Mouse (Mus musculus) embryonic facial prominence, embryonic 14.5 days (tissue): ENCODE data around the gene Sema6c. TPM values are rescaled to one million over a fixed set of nuclear protein-coding genes. Genes with fewer than 3 reads are reported as not detected.

Source experiments
- ATAC-seq: fragments of 200-750 bp; cut with Nextera tagmentation; 2 replicates; pipeline ENCODE4 v1.8.0; 2017; ENCODE audit warnings: low read depth, moderate number of reproducible peaks, moderate TSS enrichment
- DNase-seq: peaks from one replicate; pipeline ENCODE4 v3.0.0-alpha.2; 2015; ENCODE audit warnings: low spot score
- H3K27ac ChIP-seq: fragments of 300-500 bp; sonication (generic); replicated peaks from 2 replicates; pipeline ENCODE4 v1.5.1; 2014; ENCODE audit warnings: low read depth, mild to moderate bottlenecking, low read length, moderate library complexity
- H3K27me3 ChIP-seq: fragments of 300-500 bp; sonication (generic); replicated peaks from 2 replicates; pipeline ENCODE4 v1.6.1; 2014; ENCODE audit warnings: low read length; ENCODE audit not compliant: control insufficient read depth, insufficient read depth
- H3K36me3 ChIP-seq: fragments of 300-500 bp; sonication (generic); 2 replicates; pipeline ENCODE4 v1.6.1; 2014; ENCODE audit warnings: low read length, mixed read lengths; ENCODE audit not compliant: control insufficient read depth, insufficient read depth
- H3K4me1 ChIP-seq: fragments of 300-500 bp; sonication (generic); 2 replicates; pipeline ENCODE4 v1.6.1; 2014; ENCODE audit warnings: antibody characterized with exemption, low read length; ENCODE audit not compliant: control insufficient read depth, insufficient read depth
- H3K4me2 ChIP-seq: fragments of 300-500 bp; sonication (generic); 2 replicates; pipeline ENCODE4 v1.6.1; 2014; ENCODE audit warnings: low read depth, mild to moderate bottlenecking, low read length, moderate library complexity, mixed read lengths
- H3K4me3 ChIP-seq: fragments of 300-500 bp; sonication (generic); 2 replicates; pipeline ENCODE4 v1.5.1; 2014; ENCODE audit warnings: low read depth, mild to moderate bottlenecking, low read length
- H3K9ac ChIP-seq: fragments of 300-500 bp; sonication (generic); 2 replicates; pipeline ENCODE4 v1.6.1; 2014; ENCODE audit warnings: low read depth, mild to moderate bottlenecking, low read length, moderate library complexity, mixed read lengths
- H3K9me3 ChIP-seq: fragments of 300-500 bp; sonication (generic); 2 replicates; pipeline ENCODE4 v1.6.1; 2016; ENCODE audit warnings: low read length; ENCODE audit not compliant: control insufficient read depth
- WGBS: fragments of 180-500 bp; shearing (Covaris S2); extraction: QIAGEN DNeasy Blood & Tissue Kit; methylation state at CpG from one replicate; pipeline ENCODE4 v1.1.7; 2014; 5-methylcytosine and 5-hydroxymethylcytosine counted together
- polyA plus RNA-seq: library from polyadenylated mRNA; unstranded; fragments of >200 nt; fragmentation: Nextera tagmentation; extraction: Ambion mirVana; gene quantifications from 2 replicates; pipeline ENCODE4 v1.2.1, GENCODE M21; 2014

Gene Sema6c
- polyA plus RNA-seq, 1 experiment from 2014 or later, result 14.4 TPM

DNA sequence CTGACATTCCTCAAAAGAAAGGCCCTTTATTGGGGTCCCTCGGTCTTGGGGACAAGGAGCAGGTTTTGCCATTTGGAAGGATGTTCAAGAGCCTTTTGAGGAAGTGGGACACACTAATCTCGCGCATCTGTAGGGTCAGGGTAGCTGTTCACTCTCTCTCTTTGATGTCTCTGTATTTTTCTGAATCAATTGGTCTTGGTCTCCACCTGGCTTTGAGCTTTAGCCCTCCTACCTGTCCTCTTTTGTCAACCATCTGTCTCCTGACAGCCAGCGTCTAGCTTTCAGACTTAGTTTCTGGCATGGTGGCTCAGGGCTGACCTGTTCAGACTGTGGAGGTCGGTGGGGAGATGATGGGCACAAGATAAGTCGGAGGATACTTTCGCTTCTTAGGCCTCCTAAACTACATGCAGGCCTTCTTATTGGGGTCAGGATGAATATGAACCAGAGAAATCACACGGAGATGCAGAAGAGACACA lies 708 bp upstream of the Sema6c start:
- peaks cover 5% of the 10 kb centered on the region; the same call in 1 of the 2 replicates for H3K36me3 ChIP-seq
- no peak for ATAC-seq
- H3K9me3 ChIP-seq, result no peaks in the 10 kb centered on the region
- H3K9ac ChIP-seq, result peak overlapping the region; percentile 55
- H3K4me3 ChIP-seq, result peak overlapping the region; percentile 63
- no peaks in the 10 kb centered on the region for H3K27me3 ChIP-seq
- DNase-seq, result no peak
- H3K4me2 ChIP-seq, result peak overlapping the region; percentile 84
- no peak overlapping the region for H3K27ac ChIP-seq
- H3K4me1 ChIP-seq, result peaks cover 21% of the 10 kb centered on the region
- 17% methylated on average over 8 of the region's 8 CpGs for WGBS

DNA sequence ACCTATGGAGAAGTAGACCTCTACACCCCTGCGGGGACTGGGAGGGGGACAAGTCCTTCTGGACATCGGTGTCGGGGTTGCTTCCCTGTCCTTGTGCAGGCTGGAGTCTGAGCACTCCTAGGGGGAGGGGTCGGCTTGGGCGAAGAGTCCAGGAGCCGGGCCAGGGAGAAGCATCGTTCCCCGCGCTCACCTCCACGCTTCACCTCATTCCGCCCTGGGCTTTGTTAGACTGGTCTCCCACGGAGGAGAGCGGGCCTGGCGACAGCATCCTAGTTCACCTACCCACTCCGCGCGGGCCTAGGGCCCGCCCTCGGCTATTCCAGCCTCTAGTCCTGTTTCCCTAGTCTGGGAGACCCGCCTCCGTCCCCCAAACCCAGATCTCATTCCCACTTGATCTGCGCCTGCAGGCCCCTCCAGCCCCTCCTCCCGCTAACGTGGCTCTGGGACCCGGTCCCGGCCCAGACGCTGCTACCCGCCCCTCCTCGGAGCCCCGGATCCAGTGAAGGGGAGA lies 839 bp downstream of the Sema6c start:
- H3K9me3 ChIP-seq, result no peaks in the 10 kb centered on the region
- peak overlapping the region; percentile 70 for H3K9ac ChIP-seq
- no peaks in the 10 kb centered on the region for H3K27me3 ChIP-seq
- H3K27ac ChIP-seq, result peak overlapping the region; percentile 50; the same call in 1 of the 2 replicates
- H3K4me3 ChIP-seq, result peak overlapping the region; percentile 63
- peaks cover 21% of the 10 kb centered on the region for H3K4me1 ChIP-seq
- peak overlapping the region; percentile 84 for H3K4me2 ChIP-seq
- peaks cover 17% of the 10 kb centered on the region for H3K36me3 ChIP-seq
- ATAC-seq, result peak; percentile 1
- WGBS, result under 1% methylated on average over 27 of the region's 30 CpGs
- DNase-seq, result peak; percentile 76

DNA sequence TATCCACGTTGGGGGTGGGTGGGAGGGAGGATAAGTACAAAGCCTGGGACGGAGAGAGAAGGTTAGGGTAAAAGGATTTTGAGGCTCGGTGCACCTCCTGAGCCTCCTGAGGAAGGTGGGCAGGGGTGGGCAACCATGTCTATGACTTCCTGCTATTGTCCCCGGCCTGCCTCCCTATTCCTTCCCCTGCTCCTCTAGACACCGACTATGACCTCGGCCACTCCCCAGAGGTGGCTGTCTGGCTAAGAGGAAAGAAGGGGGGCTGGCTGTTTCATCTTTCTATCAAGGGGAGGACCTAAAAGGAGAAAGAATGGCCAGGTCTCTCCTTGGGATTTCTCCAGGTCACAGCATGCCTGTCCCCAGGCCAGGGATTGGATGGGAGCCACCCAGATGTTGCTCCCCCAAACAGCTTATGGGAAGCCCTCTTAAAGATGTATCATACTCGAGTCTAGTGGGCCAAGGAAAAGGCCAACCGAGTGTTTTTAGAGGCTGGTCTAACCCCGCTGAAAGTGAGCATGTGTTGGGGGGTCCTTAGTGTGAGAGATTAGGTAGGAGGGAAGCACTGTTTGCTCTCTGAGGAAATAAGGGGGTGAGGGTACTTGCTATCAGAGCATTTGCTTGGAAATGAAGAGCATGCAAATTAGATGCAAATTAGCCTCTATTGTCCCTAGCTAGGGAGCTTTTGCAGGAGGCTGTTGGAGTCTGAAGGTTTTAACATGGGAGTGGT lies 1.5 kb downstream of the Sema6c start:
- DNase-seq (peak; percentile 40), ATAC-seq (no peak)
- peak overlapping the region; percentile 50 for H3K27ac ChIP-seq
- H3K27me3 ChIP-seq, result no peaks in the 10 kb centered on the region
- peak overlapping the region; percentile 63 for H3K4me3 ChIP-seq
- 6% methylated on average over 9 of the region's 9 CpGs for WGBS
- H3K36me3 ChIP-seq, result peaks cover 22% of the 10 kb centered on the region
- H3K4me1 ChIP-seq, result peaks cover 21% of the 10 kb centered on the region
- H3K9me3 ChIP-seq, result no peaks in the 10 kb centered on the region
- H3K9ac ChIP-seq, result peak overlapping the region; percentile 70
- H3K4me2 ChIP-seq, result peak overlapping the region; percentile 84

DNA sequence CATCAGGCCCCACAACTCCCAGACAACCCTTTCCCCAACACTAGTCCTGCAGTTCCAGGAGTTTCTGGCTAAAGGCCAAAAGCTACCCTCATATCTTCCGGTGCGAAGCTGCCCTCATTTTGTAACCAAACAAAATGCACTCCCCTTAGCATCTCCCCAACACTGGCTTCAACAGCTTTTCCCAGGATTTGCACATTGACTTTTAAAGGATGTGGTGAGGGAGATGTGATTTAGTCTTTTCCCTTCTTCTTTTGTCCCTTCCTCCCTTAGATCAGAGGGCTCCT lies 2.0 kb downstream of the Sema6c start:
- 41% methylated on average over 2 of the region's 2 CpGs for WGBS
- H3K4me3 ChIP-seq, result peak overlapping the region; percentile 63
- peak overlapping the region; percentile 70 for H3K9ac ChIP-seq
- H3K27me3 ChIP-seq, result no peaks in the 10 kb centered on the region
- H3K4me2 ChIP-seq, result peak overlapping the region; percentile 84
- DNase-seq (no peak), ATAC-seq (no peak)
- H3K36me3 ChIP-seq, result peaks cover 27% of the 10 kb centered on the region
- 0 out of 2 replicates have a peak overlapping the region, but pooled peaks have one; percentile 4 for H3K27ac ChIP-seq
- H3K4me1 ChIP-seq, result peaks cover 21% of the 10 kb centered on the region
- no peaks in the 10 kb centered on the region for H3K9me3 ChIP-seq

DNA sequence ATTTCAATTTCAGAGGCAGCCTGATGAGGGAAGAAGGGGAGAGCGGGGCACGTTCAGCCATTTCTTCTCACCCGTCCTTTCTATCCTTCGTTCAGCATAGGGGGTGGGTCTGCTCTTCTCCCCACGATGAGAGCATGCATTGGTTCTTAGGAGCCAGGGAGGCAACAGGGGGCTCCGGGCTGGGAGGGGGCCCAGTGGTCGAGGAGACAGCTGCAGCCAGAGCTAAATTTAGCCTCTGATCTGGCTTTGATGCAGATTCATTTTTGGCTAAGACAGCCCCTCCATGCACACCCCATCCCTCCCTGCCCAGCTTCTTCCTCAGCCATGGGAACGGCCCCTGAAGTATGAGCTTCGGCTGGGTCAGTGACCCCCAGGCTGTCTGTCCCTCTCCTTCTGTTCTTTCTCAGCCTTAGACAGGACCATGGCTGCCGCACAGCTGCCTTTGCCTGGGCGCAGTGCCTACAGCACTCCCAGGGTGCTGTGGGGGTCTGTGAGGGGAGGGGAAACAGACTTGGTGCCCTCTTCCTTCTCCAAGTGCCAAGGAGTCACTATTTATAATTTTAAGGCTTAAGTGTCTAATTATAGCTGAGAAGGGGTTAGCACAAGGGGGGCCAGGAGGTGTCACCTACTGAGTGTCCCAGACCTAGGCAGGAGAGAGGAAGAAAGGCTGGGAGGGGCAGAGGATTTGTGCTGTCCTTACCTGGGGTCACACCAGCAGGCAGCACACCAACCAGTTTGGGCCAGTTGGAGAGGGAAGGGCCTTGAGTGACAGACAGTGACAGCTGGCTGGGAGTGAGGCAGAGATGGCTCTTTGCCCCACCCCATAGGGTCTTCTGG lies 3.4 kb downstream of the Sema6c start:
- Histone ChIP-seq H3K27me3 (no peaks in the 10 kb centered on the region), H3K4me3 (no peak overlapping the region), H3K4me2 (peak overlapping the region; percentile 84), H3K27ac (peak overlapping the region; percentile 13; the same call in 1 of the 2 replicates), H3K9me3 (no peaks in the 10 kb centered on the region), H3K9ac (peak overlapping the region; percentile 25; the same call in 1 of the 2 replicates), H3K36me3 (peaks cover 41% of the 10 kb centered on the region), H3K4me1 (peaks cover 21% of the 10 kb centered on the region)
- 51% methylated on average over 11 of the region's 11 CpGs for WGBS
- DNase-seq (peak; percentile 58), ATAC-seq (no peak)

DNA sequence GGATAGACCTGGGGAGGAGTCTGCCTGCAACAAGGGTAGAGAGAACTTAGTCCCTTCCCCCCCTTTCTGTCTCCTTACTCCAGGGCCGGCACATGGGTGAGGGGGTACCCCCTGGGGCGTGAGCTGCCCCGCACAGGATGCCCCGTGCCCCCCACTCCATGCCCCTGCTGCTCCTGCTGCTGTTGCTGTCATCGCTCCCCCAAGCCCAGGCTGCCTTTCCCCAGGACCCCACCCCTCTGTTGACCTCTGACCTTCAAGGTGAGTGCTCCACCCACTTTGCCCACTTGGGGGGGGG lies 3.9 kb downstream of the Sema6c start:
- WGBS, result 70% methylated on average over 3 of the region's 5 CpGs
- H3K9ac ChIP-seq, result no peak overlapping the region
- DNase-seq (no peak), ATAC-seq (no peak)
- no peaks in the 10 kb centered on the region for H3K9me3 ChIP-seq
- H3K4me3 ChIP-seq, result no peak overlapping the region
- peak overlapping the region; percentile 15; the same call in 1 of the 2 replicates for H3K4me2 ChIP-seq
- H3K36me3 ChIP-seq, result peaks cover 46% of the 10 kb centered on the region
- H3K27me3 ChIP-seq, result no peaks in the 10 kb centered on the region
- no peak overlapping the region for H3K27ac ChIP-seq
- H3K4me1 ChIP-seq, result peaks cover 21% of the 10 kb centered on the region

DNA sequence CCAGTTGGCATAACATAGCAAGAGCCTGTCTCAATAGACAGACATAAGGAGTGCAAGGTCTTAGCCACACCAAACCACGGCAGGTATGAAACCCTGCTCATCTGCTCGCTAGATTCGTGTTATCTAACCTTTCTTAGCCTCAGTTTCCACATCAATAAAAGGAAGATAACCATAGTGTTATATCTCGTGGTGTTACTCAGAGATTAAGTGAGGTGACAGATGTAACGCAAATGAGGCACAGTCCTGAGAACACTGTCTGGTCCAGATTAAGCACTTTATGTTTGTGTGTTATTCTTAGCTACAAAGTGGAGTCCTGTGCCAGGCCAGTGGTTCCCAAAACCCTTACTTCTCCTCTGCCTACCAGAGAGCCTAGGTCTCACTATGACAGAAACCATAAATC lies 4.6 kb downstream of the Sema6c start:
- peaks cover 21% of the 10 kb centered on the region for H3K4me1 ChIP-seq
- H3K36me3 ChIP-seq, result peaks cover 53% of the 10 kb centered on the region
- ATAC-seq (no peak), DNase-seq (no peak)
- no peak overlapping the region for H3K27ac ChIP-seq
- H3K4me2 ChIP-seq, result no peak overlapping the region
- no peak overlapping the region for H3K9ac ChIP-seq
- no peak overlapping the region for H3K4me3 ChIP-seq
- WGBS, result 80% methylated on average over 5 of the region's 5 CpGs
- no peaks in the 10 kb centered on the region for H3K9me3 ChIP-seq
- no peaks in the 10 kb centered on the region; the same call in 1 of the 2 replicates for H3K27me3 ChIP-seq

DNA sequence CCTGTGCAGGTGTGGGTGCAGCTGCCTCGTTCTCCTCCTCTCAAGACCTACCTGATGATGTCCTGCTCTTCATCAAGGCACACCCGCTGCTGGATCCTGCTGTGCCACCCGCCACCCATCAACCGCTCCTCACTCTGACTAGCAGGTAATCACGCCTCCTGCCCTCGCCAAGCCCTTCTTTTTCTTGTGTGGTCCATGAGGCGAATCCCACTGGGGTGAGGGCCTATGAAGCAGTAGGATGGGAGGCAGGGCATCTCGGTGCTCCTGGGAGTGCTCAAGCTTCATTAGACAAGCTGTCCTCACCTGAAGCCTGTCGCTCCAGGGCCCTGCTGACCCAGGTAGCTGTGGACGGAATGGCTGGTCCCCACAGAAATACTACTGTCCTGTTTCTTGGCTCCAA lies 9.7 kb downstream of the Sema6c start:
- Histone ChIP-seq H3K9me3 (no peaks in the 10 kb centered on the region), H3K4me1 (peaks cover 13% of the 10 kb centered on the region), H3K27me3 (peaks cover 43% of the 10 kb centered on the region), H3K36me3 (peaks cover 81% of the 10 kb centered on the region), H3K4me3 (no peak overlapping the region), H3K27ac (no peak overlapping the region), H3K4me2 (no peak overlapping the region), H3K9ac (no peak overlapping the region)
- ATAC-seq (no peak), DNase-seq (no peak)
- 92% methylated on average over 9 of the region's 10 CpGs for WGBS
